ENCODE assay signal across 9 mouse cellular contexts in genomic region chr10:80180288-80180687, GRCm38 (mm10). TPM values are rescaled to one million over a fixed set of nuclear protein-coding genes. Genes with fewer than 3 reads are reported as not detected.
DNase-seq lines count a peak whose midpoint lies in the region; ATAC-seq and TF ChIP-seq lines count a peak whose summit lies in the region.
"Had no signal": no experiment of that assay in that cellular context is flagged by ENCODE, and none has a peak within 500 bp of the region (broad histone marks: within the 10 kb centered on the region; RNA-seq: fewer than 3 reads in every experiment).

No protein-coding gene starts in this region.

- no peak for TF ChIP-seq POLR2A in embryonic fibroblast, embryonic 13.5 days (IDR thresholded peaks at IDR 0.05; ENCODE audit: low read depth, low read length)

- intact Hi-C loops in left cerebral cortex, adult 2 months (cut with DNase I) = no loop called here

- peak overlapping the region; percentile 85 for H3K4me2 ChIP-seq in hindbrain, postnatal 0 days (ENCODE audit: low read depth, low read length)
- peak overlapping the region; percentile 90 for H3K4me2 ChIP-seq in neural tube, embryonic 12.5 days (replicated peaks)

- H3K9me3 ChIP-seq in hindbrain, postnatal 0 days (ENCODE audit: low read length) = no peaks in the 10 kb centered on the region
- H3K9me3 ChIP-seq in neural tube, embryonic 12.5 days = no peaks in the 10 kb centered on the region

- H3K9ac ChIP-seq in hindbrain, postnatal 0 days (replicated peaks; ENCODE audit: low read length) = peak overlapping the region; percentile 85
- peak overlapping the region; percentile 88 for H3K9ac ChIP-seq in neural tube, embryonic 12.5 days

- H3K4me3 ChIP-seq in left cerebral cortex, adult 2 months = peak overlapping the region; percentile 68
- peak overlapping the region; percentile 66 for H3K4me3 ChIP-seq in embryonic fibroblast, embryonic 13.5 days (ENCODE audit: insufficient read depth, low read length)
- H3K4me3 ChIP-seq in hindbrain, postnatal 0 days (ENCODE audit: low read length) = peak overlapping the region; percentile 69
- peak overlapping the region; percentile 76 for H3K4me3 ChIP-seq in neural tube, embryonic 12.5 days

- no peak for DNase-seq in left cerebral cortex, adult 2 months (ENCODE audit: extremely low spot score in 1 of 2, low spot score in 2 of 2)
- DNase-seq in left cerebral cortex, adult 11 months (ENCODE audit: low spot score) = no peak
- DNase-seq in hindbrain, postnatal 0 days (ENCODE audit: low spot score) = no peak
- no peak for DNase-seq in adrenal gland, postnatal 4 days (ENCODE audit: low spot score in 2 of 2)
- DNase-seq in MN1 (ENCODE audit: low spot score) = no peak
- no peak for DNase-seq in right cerebral cortex, adult 2 months (ENCODE audit: low spot score in 2 of 2)
- DNase-seq: embryo, embryonic 11 days had no signal

- no peak for TF ChIP-seq CTCF in left cerebral cortex, adult 2 months (IDR thresholded peaks at IDR 0.05)
- no peak for TF ChIP-seq CTCF in embryonic fibroblast, embryonic 13.5 days (IDR thresholded peaks at IDR 0.05; ENCODE audit: borderline replicate concordance, insufficient read depth, low read length)
- TF ChIP-seq CTCF in hindbrain, postnatal 0 days (IDR thresholded peaks at IDR 0.05; ENCODE audit: low read depth) = no peak

- H3K4me1 ChIP-seq in embryonic fibroblast, embryonic 13.5 days (ENCODE audit: control insufficient read depth, insufficient read depth, low read length) = peaks cover 8% of the 10 kb centered on the region; the same call in 1 of the 2 replicates
- 0 out of 2 replicates have a peak, but pooled peaks cover 7% of the 10 kb centered on the region for H3K4me1 ChIP-seq in hindbrain, postnatal 0 days (ENCODE audit: insufficient read depth, low read length)
- H3K4me1 ChIP-seq in neural tube, embryonic 12.5 days = peaks cover 31% of the 10 kb centered on the region

- no peaks in the 10 kb centered on the region for H3K36me3 ChIP-seq in hindbrain, postnatal 0 days (ENCODE audit: insufficient read depth, low read length)
- peaks cover 11% of the 10 kb centered on the region for H3K36me3 ChIP-seq in neural tube, embryonic 12.5 days

- 32% methylated on average over 6 of the region's 6 CpGs for WGBS in hindbrain, postnatal 0 days
- WGBS in neural tube, embryonic 12.5 days = 43% methylated on average over 6 of the region's 6 CpGs

- no peak overlapping the region for H3K27ac ChIP-seq in left cerebral cortex, adult 2 months
- H3K27ac ChIP-seq in embryonic fibroblast, embryonic 13.5 days (ENCODE audit: insufficient read depth, low read length) = no peak overlapping the region
- no peak overlapping the region for H3K27ac ChIP-seq in hindbrain, postnatal 0 days
- H3K27ac ChIP-seq in neural tube, embryonic 12.5 days = no peak overlapping the region

- no peak for ATAC-seq in hindbrain, postnatal 0 days
- ATAC-seq in neural tube, embryonic 12.5 days (ENCODE audit: low FRiP score, low read depth) = no peak

- no peaks in the 10 kb centered on the region for H3K27me3 ChIP-seq in hindbrain, postnatal 0 days (ENCODE audit: insufficient read depth, low read length)
- H3K27me3 ChIP-seq in neural tube, embryonic 12.5 days (replicated peaks) = no peaks in the 10 kb centered on the region

RNA-seq across cellular contexts. Expression of gene Efna2, which starts 1.0 kb away (rescaled TPM):
- total RNA-seq in left cerebral cortex, adult 2 months (2021) = 1 to 10 TPM; 6.8 to 7.2 TPM
- 5.2 and 8.3 TPM in 2 replicates for polyA plus RNA-seq in embryonic fibroblast, embryonic 13.5 days (2011; ENCODE audit: insufficient read length, low read depth, missing spikeins)
- total RNA-seq in hindbrain, postnatal 0 days (2014; rRNA removed) = 24.0 and 32.8 TPM in 2 replicates
- 23.2 and 23.8 TPM in 2 replicates for polyA plus RNA-seq in hindbrain, postnatal 0 days (2015; fragmentation: Nextera tagmentation; extraction: Ambion mirVana)
- polyA plus RNA-seq in neural tube, embryonic 12.5 days (2016; fragmentation: Nextera tagmentation; extraction: Ambion mirVana) = 47.9 and 48.0 TPM in 2 replicates
- total RNA-seq in adrenal gland, postnatal 4 days (2021) = 1 to 10 TPM; 6.5 to 7.5 TPM

RNA-seq across cellular contexts. Expression of gene 1600002K03Rik, which starts 7.5 kb away (rescaled TPM):
- total RNA-seq in left cerebral cortex, adult 2 months (2021) = 1 to 10 TPM; 6.0 to 8.1 TPM
- polyA plus RNA-seq in embryonic fibroblast, embryonic 13.5 days (2011; ENCODE audit: insufficient read length, low read depth, missing spikeins) = 8.4 and 12.2 TPM in 2 replicates
- total RNA-seq in hindbrain, postnatal 0 days (2014; rRNA removed) = 2.6 and 3.2 TPM in 2 replicates
- polyA plus RNA-seq in hindbrain, postnatal 0 days (2015; fragmentation: Nextera tagmentation; extraction: Ambion mirVana) = 4.3 and 4.4 TPM in 2 replicates
- polyA plus RNA-seq in neural tube, embryonic 12.5 days (2016; fragmentation: Nextera tagmentation; extraction: Ambion mirVana) = 14.9 and 15.7 TPM in 2 replicates
- 1 to 10 TPM; 7.5 to 8.8 TPM for total RNA-seq in adrenal gland, postnatal 4 days (2021)

RNA-seq across cellular contexts. Expression of gene Cirbp, which starts 14.5 kb away (rescaled TPM):
- total RNA-seq in left cerebral cortex, adult 2 months (2021) = 10 to 100 TPM; 75.8 to 93.0 TPM
- polyA plus RNA-seq in embryonic fibroblast, embryonic 13.5 days (2011; ENCODE audit: insufficient read length, low read depth, missing spikeins) = 29.2 and 50.2 TPM in 2 replicates
- total RNA-seq in hindbrain, postnatal 0 days (2014; rRNA removed) = 257 and 261 TPM in 2 replicates
- polyA plus RNA-seq in hindbrain, postnatal 0 days (2015; fragmentation: Nextera tagmentation; extraction: Ambion mirVana) = 730 and 732 TPM in 2 replicates
- polyA plus RNA-seq in neural tube, embryonic 12.5 days (2016; fragmentation: Nextera tagmentation; extraction: Ambion mirVana) = 262 and 273 TPM in 2 replicates
- total RNA-seq in adrenal gland, postnatal 4 days (2021) = 100 to 1,000 TPM; 296 to 322 TPM

RNA-seq across cellular contexts. Expression of gene Midn, which starts 32.2 kb away (rescaled TPM):
- 100 to 1,000 TPM in 1 of 2 experiments, 10 to 100 TPM in 1; 80.7 to 127 TPM for total RNA-seq in left cerebral cortex, adult 2 months (2021)
- 101 TPM in 2 replicates for polyA plus RNA-seq in embryonic fibroblast, embryonic 13.5 days (2011; ENCODE audit: insufficient read length, low read depth, missing spikeins)
- total RNA-seq in hindbrain, postnatal 0 days (2014; rRNA removed) = 146 and 172 TPM in 2 replicates
- 14.7 and 15.8 TPM in 2 replicates for polyA plus RNA-seq in hindbrain, postnatal 0 days (2015; fragmentation: Nextera tagmentation; extraction: Ambion mirVana)
- 40.8 and 45.1 TPM in 2 replicates for polyA plus RNA-seq in neural tube, embryonic 12.5 days (2016; fragmentation: Nextera tagmentation; extraction: Ambion mirVana)
- 100 to 1,000 TPM; 113 to 124 TPM for total RNA-seq in adrenal gland, postnatal 4 days (2021)

RNA-seq across cellular contexts. Expression of gene Cbarp, which starts 39.7 kb away (rescaled TPM):
- 100 to 1,000 TPM; 431 to 456 TPM for total RNA-seq in left cerebral cortex, adult 2 months (2021)
- polyA plus RNA-seq in embryonic fibroblast, embryonic 13.5 days (2011; ENCODE audit: insufficient read length, low read depth, missing spikeins) = 24.1 and 28.4 TPM in 2 replicates
- 270 and 288 TPM in 2 replicates for total RNA-seq in hindbrain, postnatal 0 days (2014; rRNA removed)
- polyA plus RNA-seq in hindbrain, postnatal 0 days (2015; fragmentation: Nextera tagmentation; extraction: Ambion mirVana) = 95.5 and 106 TPM in 2 replicates
- polyA plus RNA-seq in neural tube, embryonic 12.5 days (2016; fragmentation: Nextera tagmentation; extraction: Ambion mirVana) = 26.5 and 27.3 TPM in 2 replicates
- total RNA-seq in adrenal gland, postnatal 4 days (2021) = 10 to 100 TPM; 49.1 to 72.7 TPM
